Mouse (Mus musculus) liver, postnatal 0 days (tissue): ENCODE measurements around the gene Zfp568.

Experiments
- CTCF ChIP-seq: sonication (generic); IDR thresholded peaks from 2 replicates; pipeline ENCODE4 v1.5.1; 2016; ENCODE audit warnings: antibody characterized with exemption, low read depth
- EP300 ChIP-seq: IDR thresholded peaks from 2 replicates; pipeline ENCODE4 v1.6.1; 2016; ENCODE audit warnings: antibody characterized with exemption, low read depth, mild to moderate bottlenecking

GRCm38 (mm10) chr7:29993340-29993739 lies 9.6 kb downstream of the Zfp568 start:
- TF ChIP-seq CTCF: no peak
- TF ChIP-seq EP300: no peak
